Mouse (Mus musculus): ENCODE results near the gene Dll4. TPM values are rescaled to one million over a fixed set of nuclear protein-coding genes. Genes with fewer than 3 reads are reported as not detected.

Dll4 gene
- polyA plus RNA-seq, 1 experiment from 2014 or later: 8.3 TPM

GRCm38 (mm10) chr2:119318043-119318710, 7.4 kb upstream of the Dll4 start:
- Histone ChIP-seq H3K27ac (ENCODE audit: low read depth, low read length) (no peak overlapping the region), H3K4me3 (ENCODE audit: low read length) (no peak overlapping the region), H3K4me2 (replicated peaks; ENCODE audit: low read depth, low read length) (no peak overlapping the region), H3K27me3 (ENCODE audit: control insufficient read depth, insufficient read depth, low read length) (peaks cover 32% of the 10 kb centered on the region), H3K9ac (ENCODE audit: low read depth, low read length) (no peak overlapping the region), H3K4me1 (ENCODE audit: control insufficient read depth, insufficient read depth, low read length) (peaks cover 17% of the 10 kb centered on the region), H3K9me3 (ENCODE audit: control insufficient read depth, low read length) (no peaks in the 10 kb centered on the region), H3K36me3 (ENCODE audit: control insufficient read depth, insufficient read depth, low read length) (no peaks in the 10 kb centered on the region)
- WGBS: 49% methylated on average over 3 of the region's 3 CpGs
- ATAC-seq (ENCODE audit: low FRiP score, low TSS enrichment): no peak

- Histone ChIP-seq H3K4me1 (ENCODE audit: control insufficient read depth, insufficient read depth, low read length) (peaks cover 33% of the 10 kb centered on the region), H3K9ac (ENCODE audit: low read depth, low read length) (no peak overlapping the region), H3K4me2 (replicated peaks; ENCODE audit: low read depth, low read length) (no peak overlapping the region), H3K9me3 (ENCODE audit: control insufficient read depth, low read length) (no peaks in the 10 kb centered on the region), H3K36me3 (ENCODE audit: control insufficient read depth, insufficient read depth, low read length) (no peaks in the 10 kb centered on the region), H3K4me3 (ENCODE audit: low read length) (no peak overlapping the region), H3K27ac (ENCODE audit: low read depth, low read length) (no peak overlapping the region), H3K27me3 (ENCODE audit: control insufficient read depth, insufficient read depth, low read length) (peaks cover 53% of the 10 kb centered on the region)
- 83% methylated on average over 8 of the region's 8 CpGs for WGBS
- no peak for ATAC-seq (ENCODE audit: low FRiP score, low TSS enrichment)
Measured at GRCm38 (mm10) chr2:119320571-119320970, 5.0 kb upstream of the Dll4 start.

- ATAC-seq (ENCODE audit: low FRiP score, low TSS enrichment): no peak
- H3K4me2 ChIP-seq (replicated peaks; ENCODE audit: low read depth, low read length): peak overlapping the region; percentile 55
- H3K36me3 ChIP-seq (ENCODE audit: control insufficient read depth, insufficient read depth, low read length): no peaks in the 10 kb centered on the region
- peaks cover 67% of the 10 kb centered on the region for H3K27me3 ChIP-seq (ENCODE audit: control insufficient read depth, insufficient read depth, low read length)
- H3K9ac ChIP-seq (ENCODE audit: low read depth, low read length): peak overlapping the region; percentile 58
- WGBS: 4% methylated on average over 48 of the region's 48 CpGs
- H3K27ac ChIP-seq (ENCODE audit: low read depth, low read length): no peak overlapping the region
- peak overlapping the region; percentile 28 for H3K4me3 ChIP-seq (ENCODE audit: low read length)
- no peaks in the 10 kb centered on the region for H3K9me3 ChIP-seq (ENCODE audit: control insufficient read depth, low read length)
- H3K4me1 ChIP-seq (ENCODE audit: control insufficient read depth, insufficient read depth, low read length): peaks cover 46% of the 10 kb centered on the region
Measured at GRCm38 (mm10) chr2:119321771-119322586, 3.6 kb upstream of the Dll4 start.

GRCm38 (mm10) chr2:119322587-119323300, 2.8 kb upstream of the Dll4 start:
- peak overlapping the region; percentile 55 for H3K4me2 ChIP-seq (replicated peaks; ENCODE audit: low read depth, low read length)
- no peaks in the 10 kb centered on the region for H3K9me3 ChIP-seq (ENCODE audit: control insufficient read depth, low read length)
- H3K4me1 ChIP-seq (ENCODE audit: control insufficient read depth, insufficient read depth, low read length): peaks cover 48% of the 10 kb centered on the region
- H3K27ac ChIP-seq (ENCODE audit: low read depth, low read length): no peak overlapping the region
- H3K27me3 ChIP-seq (ENCODE audit: control insufficient read depth, insufficient read depth, low read length): peaks cover 75% of the 10 kb centered on the region
- peak overlapping the region; percentile 28 for H3K4me3 ChIP-seq (ENCODE audit: low read length)
- no peaks in the 10 kb centered on the region for H3K36me3 ChIP-seq (ENCODE audit: control insufficient read depth, insufficient read depth, low read length)
- no peak for ATAC-seq (ENCODE audit: low FRiP score, low TSS enrichment)
- peak overlapping the region; percentile 58 for H3K9ac ChIP-seq (ENCODE audit: low read depth, low read length)
- 5% methylated on average over 39 of the region's 39 CpGs for WGBS

- Histone ChIP-seq H3K4me3 (ENCODE audit: low read length) (peak overlapping the region; percentile 51), H3K9me3 (ENCODE audit: control insufficient read depth, low read length) (no peaks in the 10 kb centered on the region), H3K36me3 (ENCODE audit: control insufficient read depth, insufficient read depth, low read length) (no peaks in the 10 kb centered on the region), H3K9ac (ENCODE audit: low read depth, low read length) (peak overlapping the region; percentile 37; the same call in 1 of the 2 replicates), H3K27me3 (ENCODE audit: control insufficient read depth, insufficient read depth, low read length) (peaks cover 88% of the 10 kb centered on the region), H3K27ac (ENCODE audit: low read depth, low read length) (no peak overlapping the region), H3K4me1 (ENCODE audit: control insufficient read depth, insufficient read depth, low read length) (peaks cover 41% of the 10 kb centered on the region), H3K4me2 (replicated peaks; ENCODE audit: low read depth, low read length) (peak overlapping the region; percentile 75; the same call in 1 of the 2 replicates)
- under 1% methylated on average over 32 of the region's 32 CpGs for WGBS
- no peak for ATAC-seq (ENCODE audit: low FRiP score, low TSS enrichment)
Measured at GRCm38 (mm10) chr2:119323866-119324575, 1.6 kb upstream of the Dll4 start.

GRCm38 (mm10) chr2:119324576-119325318, 837 bp upstream of the Dll4 start:
- Histone ChIP-seq H3K4me3 (ENCODE audit: low read length) (peak overlapping the region; percentile 51), H3K27me3 (ENCODE audit: control insufficient read depth, insufficient read depth, low read length) (peaks cover 92% of the 10 kb centered on the region), H3K4me1 (ENCODE audit: control insufficient read depth, insufficient read depth, low read length) (peaks cover 41% of the 10 kb centered on the region), H3K27ac (ENCODE audit: low read depth, low read length) (no peak overlapping the region), H3K36me3 (ENCODE audit: control insufficient read depth, insufficient read depth, low read length) (no peaks in the 10 kb centered on the region), H3K4me2 (replicated peaks; ENCODE audit: low read depth, low read length) (peak overlapping the region; percentile 75), H3K9ac (ENCODE audit: low read depth, low read length) (peak overlapping the region; percentile 37; the same call in 1 of the 2 replicates), H3K9me3 (ENCODE audit: control insufficient read depth, low read length) (no peaks in the 10 kb centered on the region)
- WGBS: under 1% methylated on average over 32 of the region's 32 CpGs
- ATAC-seq (ENCODE audit: low FRiP score, low TSS enrichment): peak; percentile 25

GRCm38 (mm10) chr2:119326161-119327101, 847 bp downstream of the Dll4 start:
- H3K4me1 ChIP-seq (ENCODE audit: control insufficient read depth, insufficient read depth, low read length): peaks cover 41% of the 10 kb centered on the region
- peak overlapping the region; percentile 55 for H3K9ac ChIP-seq (ENCODE audit: low read depth, low read length)
- H3K4me3 ChIP-seq (ENCODE audit: low read length): peak overlapping the region; percentile 51
- no peaks in the 10 kb centered on the region for H3K36me3 ChIP-seq (ENCODE audit: control insufficient read depth, insufficient read depth, low read length)
- H3K9me3 ChIP-seq (ENCODE audit: control insufficient read depth, low read length): no peaks in the 10 kb centered on the region
- ATAC-seq (ENCODE audit: low FRiP score, low TSS enrichment): peak; percentile 6; the same call in 1 of the 2 replicates
- peak overlapping the region; percentile 75 for H3K4me2 ChIP-seq (replicated peaks; ENCODE audit: low read depth, low read length)
- peak overlapping the region; percentile 1; the same call in 1 of the 2 replicates for H3K27ac ChIP-seq (ENCODE audit: low read depth, low read length)
- WGBS: under 1% methylated on average over 59 of the region's 61 CpGs
- peaks cover 89% of the 10 kb centered on the region for H3K27me3 ChIP-seq (ENCODE audit: control insufficient read depth, insufficient read depth, low read length)
